Mouse (Mus musculus) bone marrow macrophage, adult 2 months (primary cell): ENCODE measurements around the gene Mafg. TPM values are rescaled to one million over a fixed set of nuclear protein-coding genes. Genes with fewer than 3 reads are reported as not detected.

Experiments used
- H3K27ac ChIP-seq: 2 replicates; pipeline ENCODE4 v1.5.1; 2012; ENCODE audit warnings: low read depth, low read length; ENCODE audit not compliant: insufficient read depth
- H3K4me1 ChIP-seq: 2 replicates; pipeline ENCODE4 v1.6.1; 2012; ENCODE audit warnings: low read length; ENCODE audit not compliant: control insufficient read depth, insufficient read depth
- H3K4me3 ChIP-seq: 2 replicates; pipeline ENCODE4 v1.5.1; 2012; ENCODE audit warnings: mild to moderate bottlenecking, low read length, moderate library complexity; ENCODE audit not compliant: insufficient read depth
- CTCF ChIP-seq: IDR thresholded peaks from 2 replicates; pipeline ENCODE4 v1.5.1; 2012; ENCODE audit warnings: low read depth, mild to moderate bottlenecking, low read length, moderate library complexity
- POLR2A ChIP-seq: IDR thresholded peaks from 2 replicates; pipeline ENCODE4 v1.6.1; 2012; ENCODE audit warnings: mild to moderate bottlenecking, low read depth, low read length, borderline replicate concordance
- polyA plus RNA-seq: library from polyadenylated mRNA; stranded (reverse); fragments of >200 nt; gene quantifications from 2 replicates; pipeline ENCODE4 v1.2.4, GENCODE M21; 2012; ENCODE audit not compliant: missing spikeins, insufficient read depth, insufficient read length

Gene Mafg
- polyA plus RNA-seq, 1 experiment: 77.5 TPM

DNA sequence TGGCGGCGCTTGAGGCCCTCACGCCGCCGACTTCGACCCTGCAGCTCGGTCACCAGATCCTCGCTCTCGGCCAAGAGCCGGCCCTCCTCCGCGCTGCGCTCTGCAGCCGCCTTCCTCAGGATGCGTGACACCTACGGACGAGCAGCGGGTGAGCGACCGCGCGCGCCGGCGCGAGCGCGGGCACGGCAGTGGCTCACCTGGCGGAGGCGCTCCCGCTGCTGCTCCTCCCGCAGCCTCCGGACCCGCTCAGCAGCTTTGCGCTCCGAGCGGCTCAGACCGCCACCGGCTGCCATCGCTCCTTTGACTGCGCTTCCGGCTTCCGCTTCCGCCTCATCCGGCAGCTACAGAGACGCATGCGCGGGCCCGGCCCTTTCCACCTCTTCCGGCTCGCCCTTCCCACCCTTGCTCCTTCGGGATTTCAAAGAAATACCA is 8.7 kb downstream of the Mafg start:
- Histone ChIP-seq H3K4me3 (peak overlapping the region; percentile 72), H3K27ac (peak overlapping the region; percentile 56), H3K4me1 (peaks cover 39% of the 10 kb centered on the region)
- TF ChIP-seq POLR2A (no peak), CTCF (no peak)

GRCm38 (mm10) chr11:120623961-120624679 is 9.3 kb downstream of the Mafg start:
- Histone ChIP-seq H3K4me3 (peak overlapping the region; percentile 72), H3K27ac (peak overlapping the region; percentile 56), H3K4me1 (peaks cover 38% of the 10 kb centered on the region)
- TF ChIP-seq CTCF: no peak; the same call in 1 of the 2 replicates
- TF ChIP-seq POLR2A: no peak

DNA sequence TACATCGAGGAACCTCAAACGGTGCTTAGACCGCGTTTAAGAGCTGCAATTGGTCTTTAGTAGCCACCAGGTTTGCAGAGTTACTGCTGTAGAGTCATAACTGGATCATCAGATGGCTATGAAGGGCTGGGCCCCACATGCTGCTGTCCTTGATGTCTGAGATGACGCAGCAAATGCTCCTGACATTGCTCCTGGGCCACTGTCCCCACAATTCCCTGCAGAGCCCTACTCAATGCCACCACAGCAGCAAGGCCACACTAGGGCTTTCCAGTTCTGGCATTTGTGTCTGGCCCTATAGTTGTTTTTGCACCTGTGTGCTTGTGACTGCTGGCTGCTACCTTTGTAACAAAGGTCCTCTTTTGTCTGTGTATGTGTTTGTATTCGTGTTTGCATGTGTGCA is 10.6 kb downstream of the Mafg start:
- H3K27ac ChIP-seq: no peak overlapping the region
- H3K4me1 ChIP-seq: peaks cover 31% of the 10 kb centered on the region
- no peak overlapping the region for H3K4me3 ChIP-seq
- no peak for TF ChIP-seq POLR2A
- no peak for TF ChIP-seq CTCF

GRCm38 (mm10) chr11:120620195-120620594 is 13.2 kb downstream of the Mafg start:
- Histone ChIP-seq H3K27ac (no peak overlapping the region), H3K4me3 (no peak overlapping the region), H3K4me1 (peaks cover 18% of the 10 kb centered on the region)
- no peak for TF ChIP-seq POLR2A
- TF ChIP-seq CTCF: no peak

GRCm38 (mm10) chr11:120618619-120619535 is 14.5 kb downstream of the Mafg start:
- peaks cover 18% of the 10 kb centered on the region for H3K4me1 ChIP-seq
- no peak overlapping the region for H3K27ac ChIP-seq
- TF ChIP-seq POLR2A (no peak), CTCF (no peak)
- H3K4me3 ChIP-seq: no peak overlapping the region

DNA sequence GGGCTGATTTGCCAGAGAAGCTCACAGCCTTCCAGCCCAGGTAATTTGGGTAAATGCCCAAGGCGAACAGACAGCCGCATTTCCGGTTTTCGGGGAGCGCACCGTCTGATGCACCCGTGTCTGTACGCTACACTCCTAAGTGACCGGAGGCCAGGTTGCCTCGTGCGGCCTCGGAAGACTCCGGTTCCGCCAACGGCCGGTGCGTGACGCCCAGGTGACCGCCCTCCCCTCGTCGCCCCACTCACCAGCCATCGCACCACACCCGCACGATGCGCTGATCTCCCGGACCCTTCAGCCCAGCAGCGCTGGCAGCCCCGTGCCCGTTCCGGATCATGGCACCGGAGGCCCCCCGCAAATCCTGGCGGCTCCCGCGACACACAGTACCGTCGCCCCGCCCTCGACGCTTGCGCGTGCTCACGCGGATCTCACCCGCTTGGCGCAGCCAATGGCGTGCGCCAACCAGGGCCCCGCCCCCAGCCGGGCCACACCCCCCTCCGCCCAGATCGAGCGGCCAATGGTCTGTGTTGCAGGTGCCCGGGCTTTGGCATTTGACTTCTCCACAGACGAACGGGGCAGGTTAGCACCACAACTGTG is 15.8 kb downstream of the Mafg start, which contains the start of gene Pcyt2:
TSS of gene Pcyt2 (minus strand) at position 418 of the 594 bp plus-strand sequence.
- Histone ChIP-seq H3K4me1 (peaks cover 17% of the 10 kb centered on the region), H3K27ac (peak within 1 kb of the TSS; percentile 73), H3K4me3 (peak within 1 kb of the TSS; percentile 93)
- no peak for TF ChIP-seq POLR2A
- no peak for TF ChIP-seq CTCF

- H3K27ac ChIP-seq: peak overlapping the region; percentile 73
- H3K4me3 ChIP-seq: peak overlapping the region; percentile 93
- peaks cover 17% of the 10 kb centered on the region for H3K4me1 ChIP-seq
- TF ChIP-seq POLR2A: no peak
- no peak for TF ChIP-seq CTCF
These were observed 16.6 kb downstream of the Mafg start for GRCm38 (mm10) chr11:120616617-120617294.

- TF ChIP-seq CTCF (no peak), POLR2A (no peak)
- H3K4me3 ChIP-seq: peak overlapping the region; percentile 19; the same call in 1 of the 2 replicates
- H3K27ac ChIP-seq: no peak overlapping the region
- peaks cover 17% of the 10 kb centered on the region for H3K4me1 ChIP-seq
These were observed 17.7 kb downstream of the Mafg start for GRCm38 (mm10) chr11:120615606-120616203.

GRCm38 (mm10) chr11:120615167-120615566 is 18.2 kb downstream of the Mafg start:
- peaks cover 17% of the 10 kb centered on the region for H3K4me1 ChIP-seq
- no peak overlapping the region for H3K27ac ChIP-seq
- TF ChIP-seq CTCF (no peak), POLR2A (no peak)
- no peak overlapping the region for H3K4me3 ChIP-seq
